Mouse (Mus musculus) hindlimb bud, embryonic 11.5 days (tissue): ENCODE results near the gene Mgat4b.

ENCODE experiments used
- DNase-seq: peaks from one replicate; pipeline ENCODE4 v3.0.0-alpha.2; 2012; ENCODE audit warnings: low read depth, low spot score; ENCODE audit errors: extremely low spot score

The Mgat4b gene

GRCm38 (mm10) chr11:50245269-50245668 is 34.6 kb downstream of the Mgat4b start:
- DNase-seq: no peak

GRCm38 (mm10) chr11:50248473-50249171 is 37.9 kb downstream of the Mgat4b start:
- no peak for DNase-seq

GRCm38 (mm10) chr11:50252166-50252565 is 41.5 kb downstream of the Mgat4b start:
- no peak for DNase-seq

GRCm38 (mm10) chr11:50252684-50253265 is 42.1 kb downstream of the Mgat4b start:
- no peak for DNase-seq

- DNase-seq: no peak
Measured at GRCm38 (mm10) chr11:50253393-50253792, 42.7 kb downstream of the Mgat4b start.

GRCm38 (mm10) chr11:50254010-50254580 is 43.4 kb downstream of the Mgat4b start:
- DNase-seq: no peak

GRCm38 (mm10) chr11:50256615-50257014 is 45.9 kb downstream of the Mgat4b start:
- no peak for DNase-seq

- no peak for DNase-seq
Measured at GRCm38 (mm10) chr11:50258310-50258709, 47.6 kb downstream of the Mgat4b start.

- DNase-seq: no peak
Measured at GRCm38 (mm10) chr11:50262020-50262419, 51.3 kb downstream of the Mgat4b start.

- DNase-seq: no peak
Measured at GRCm38 (mm10) chr11:50263198-50263597, 52.5 kb downstream of the Mgat4b start.

- no peak for DNase-seq
Measured at GRCm38 (mm10) chr11:50265931-50266330, 55.2 kb downstream of the Mgat4b start.

- DNase-seq: no peak
Measured at GRCm38 (mm10) chr11:50266997-50267396, 56.3 kb downstream of the Mgat4b start.

- no peak for DNase-seq
Measured at GRCm38 (mm10) chr11:50269163-50269562, 58.5 kb downstream of the Mgat4b start.

GRCm38 (mm10) chr11:50269885-50270284 is 59.2 kb downstream of the Mgat4b start:
- no peak for DNase-seq

- no peak for DNase-seq
Measured at GRCm38 (mm10) chr11:50272819-50273218, 62.1 kb downstream of the Mgat4b start.

- no peak for DNase-seq
Measured at GRCm38 (mm10) chr11:50275077-50275476, 64.4 kb downstream of the Mgat4b start.

- no peak for DNase-seq
Measured at GRCm38 (mm10) chr11:50275568-50276151, 65.0 kb downstream of the Mgat4b start.

GRCm38 (mm10) chr11:50277025-50277424 is 66.3 kb downstream of the Mgat4b start:
- DNase-seq: no peak

GRCm38 (mm10) chr11:50277706-50278105 is 67.0 kb downstream of the Mgat4b start:
- no peak for DNase-seq

- DNase-seq: no peak
Measured at GRCm38 (mm10) chr11:50279005-50279404, 68.3 kb downstream of the Mgat4b start.

- DNase-seq: no peak
Measured at GRCm38 (mm10) chr11:50280053-50280452, 69.4 kb downstream of the Mgat4b start.
